Mouse (Mus musculus): Measurements from ENCODE around the gene Lgals3bp. TPM values are rescaled to one million over a fixed set of nuclear protein-coding genes. Genes with fewer than 3 reads are reported as not detected.

Gene Lgals3bp
- polyA plus RNA-seq, 1 experiment from 2014 or later: 120 TPM

GRCm38 (mm10) chr11:118360491-118360890 is 41.4 kb downstream of the Lgals3bp start:
- no peaks in the 10 kb centered on the region for H3K36me3 ChIP-seq (ENCODE audit: control insufficient read depth, insufficient read depth, low read length)
- 62% methylated on average over 7 of the region's 7 CpGs for WGBS
- H3K9ac ChIP-seq (ENCODE audit: low read length): no peak overlapping the region
- peaks cover 44% of the 10 kb centered on the region for H3K4me1 ChIP-seq (replicated peaks; ENCODE audit: control insufficient read depth, insufficient read depth, low read length)
- H3K27ac ChIP-seq (ENCODE audit: low read depth): no peak overlapping the region
- H3K9me3 ChIP-seq (ENCODE audit: control insufficient read depth, low read length): no peaks in the 10 kb centered on the region
- DNase-seq (ENCODE audit: low spot score) (no peak), ATAC-seq (replicated peaks; ENCODE audit: low FRiP score, low TSS enrichment, low read depth) (no peak)
- peak overlapping the region; percentile 8; the same call in 1 of the 2 replicates for H3K4me2 ChIP-seq (ENCODE audit: low read length)
- H3K4me3 ChIP-seq (ENCODE audit: low read depth, low read length): no peak overlapping the region
- H3K27me3 ChIP-seq (replicated peaks; ENCODE audit: control insufficient read depth, insufficient read depth, low read length): no peaks in the 10 kb centered on the region

DNA sequence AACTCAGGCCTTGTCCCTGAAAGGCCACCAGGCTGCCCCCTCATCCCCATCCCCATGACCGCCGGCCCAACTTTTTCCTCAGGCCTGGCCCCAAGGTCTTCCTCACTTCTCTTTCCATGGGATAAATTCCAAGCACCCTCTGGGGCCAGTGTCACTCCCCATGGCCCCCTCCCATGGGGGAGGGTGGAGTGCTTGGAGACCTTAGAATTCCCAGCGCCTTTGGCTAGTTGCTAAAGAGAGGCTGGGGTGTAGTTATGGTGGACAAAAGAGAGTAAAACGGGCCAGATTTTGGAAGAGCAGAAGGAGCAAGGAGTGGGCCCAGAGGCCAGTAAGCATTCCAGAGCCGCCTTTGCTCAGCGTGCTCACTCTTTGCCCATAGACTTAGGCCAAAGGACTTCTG is 46.3 kb downstream of the Lgals3bp start, which contains the start of gene Timp2:
Timp2 (minus strand) TSS at position 101 of the 400 bp plus-strand sequence.
- Histone ChIP-seq H3K27me3 (replicated peaks; ENCODE audit: control insufficient read depth, insufficient read depth, low read length) (no peaks in the 10 kb centered on the region), H3K4me1 (replicated peaks; ENCODE audit: control insufficient read depth, insufficient read depth, low read length) (peaks cover 21% of the 10 kb centered on the region), H3K27ac (ENCODE audit: low read depth) (peak within 1 kb of the TSS; percentile 86), H3K36me3 (ENCODE audit: control insufficient read depth, insufficient read depth, low read length) (0 out of 2 replicates have a peak, but pooled peaks cover 6% of the 10 kb centered on the region), H3K9ac (ENCODE audit: low read length) (peak within 1 kb of the TSS; percentile 90), H3K9me3 (ENCODE audit: control insufficient read depth, low read length) (no peaks in the 10 kb centered on the region), H3K4me2 (ENCODE audit: low read length) (peak within 1 kb of the TSS; percentile 72), H3K4me3 (ENCODE audit: low read depth, low read length) (peak within 1 kb of the TSS; percentile 72)
- no peak for DNase-seq (ENCODE audit: low spot score)
- WGBS: 34% methylated on average over 6 of the region's 6 CpGs
- ATAC-seq (replicated peaks; ENCODE audit: low FRiP score, low TSS enrichment, low read depth): peak; percentile 41; the same call in 1 of the 2 replicates

DNA sequence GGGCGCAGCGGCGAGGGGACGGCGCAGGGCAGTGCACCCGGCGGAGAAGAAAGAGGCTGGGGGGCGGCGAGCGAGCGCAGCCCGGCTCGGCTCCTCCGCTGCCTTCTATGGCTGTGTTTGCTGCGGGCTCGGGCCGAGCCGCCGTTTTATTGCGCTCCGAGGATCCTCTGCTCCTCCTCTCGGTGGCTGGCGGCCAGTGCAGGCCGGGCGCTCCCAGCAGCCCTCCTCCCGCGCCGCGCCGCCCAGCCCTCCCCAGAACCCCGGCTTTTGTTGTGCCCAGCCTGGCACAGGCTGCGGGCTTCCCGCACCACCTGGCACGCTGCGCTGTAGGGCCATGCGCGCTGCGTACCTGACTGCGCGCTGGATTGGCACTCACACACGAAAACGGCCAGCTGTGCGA is 46.7 kb downstream of the Lgals3bp start:
- H3K27me3 ChIP-seq (replicated peaks; ENCODE audit: control insufficient read depth, insufficient read depth, low read length): no peaks in the 10 kb centered on the region
- H3K4me3 ChIP-seq (ENCODE audit: low read depth, low read length): peak overlapping the region; percentile 72
- DNase-seq (ENCODE audit: low spot score) (peak; percentile 89), ATAC-seq (replicated peaks; ENCODE audit: low FRiP score, low TSS enrichment, low read depth) (peak; percentile 90)
- WGBS: under 1% methylated on average over 43 of the region's 43 CpGs
- peak overlapping the region; percentile 72 for H3K4me2 ChIP-seq (ENCODE audit: low read length)
- H3K9ac ChIP-seq (ENCODE audit: low read length): peak overlapping the region; percentile 90
- H3K9me3 ChIP-seq (ENCODE audit: control insufficient read depth, low read length): no peaks in the 10 kb centered on the region
- 0 out of 2 replicates have a peak, but pooled peaks cover 6% of the 10 kb centered on the region for H3K36me3 ChIP-seq (ENCODE audit: control insufficient read depth, insufficient read depth, low read length)
- H3K4me1 ChIP-seq (replicated peaks; ENCODE audit: control insufficient read depth, insufficient read depth, low read length): peaks cover 16% of the 10 kb centered on the region
- H3K27ac ChIP-seq (ENCODE audit: low read depth): peak overlapping the region; percentile 86

DNA sequence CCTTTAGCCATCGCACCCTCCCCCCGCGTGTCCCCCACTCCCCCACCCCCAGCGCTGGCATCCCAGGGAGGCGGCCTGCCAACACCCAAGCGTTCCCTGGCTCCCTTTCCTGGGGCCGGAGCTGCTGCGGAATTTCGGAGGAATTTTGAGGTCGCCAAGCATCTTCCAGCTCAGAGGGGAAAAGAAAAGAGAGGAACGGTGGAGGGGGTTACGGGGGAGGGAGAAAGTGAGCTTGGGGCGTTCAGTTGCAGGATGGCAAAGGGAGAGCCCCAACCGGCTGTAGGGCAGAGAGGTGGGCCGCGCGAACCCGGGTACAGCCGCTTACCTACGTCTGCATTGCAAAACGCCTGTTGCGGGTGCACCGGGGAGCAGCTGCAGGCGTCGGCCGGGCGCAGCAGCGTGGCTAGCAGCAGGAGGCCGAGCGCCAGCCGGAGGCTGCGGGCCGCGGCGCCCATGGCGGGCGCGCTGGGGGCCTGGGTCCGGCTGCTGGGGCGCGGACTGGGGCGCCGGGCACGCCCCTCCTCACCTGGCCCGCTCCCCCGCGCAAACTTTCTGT is 47.2 kb downstream of the Lgals3bp start:
- peak; percentile 26 for ATAC-seq (replicated peaks; ENCODE audit: low FRiP score, low TSS enrichment, low read depth)
- peak overlapping the region; percentile 72 for H3K4me3 ChIP-seq (ENCODE audit: low read depth, low read length)

DNA sequence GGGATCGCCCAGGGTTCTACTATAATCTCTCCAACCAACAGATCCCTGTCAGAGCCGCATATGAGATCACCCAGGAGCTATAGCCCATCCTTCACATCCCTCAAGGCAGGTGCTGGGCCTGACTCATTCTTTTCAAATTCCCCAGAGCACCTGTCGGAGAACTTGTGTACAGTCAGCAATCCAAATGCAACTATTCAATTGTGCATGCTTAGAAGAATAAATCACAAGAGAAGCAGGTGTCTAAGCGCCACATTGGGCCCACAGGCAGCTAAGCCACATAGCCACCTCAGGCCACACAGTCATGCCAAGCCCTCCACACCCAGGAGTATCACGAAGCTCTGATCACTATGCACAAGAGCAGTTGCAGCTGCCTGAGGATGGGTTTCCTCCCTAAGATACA is 52.4 kb downstream of the Lgals3bp start:
- Histone ChIP-seq H3K9ac (ENCODE audit: low read length) (no peak overlapping the region), H3K9me3 (ENCODE audit: control insufficient read depth, low read length) (no peaks in the 10 kb centered on the region), H3K4me1 (replicated peaks; ENCODE audit: control insufficient read depth, insufficient read depth, low read length) (peaks cover 38% of the 10 kb centered on the region), H3K27me3 (replicated peaks; ENCODE audit: control insufficient read depth, insufficient read depth, low read length) (no peaks in the 10 kb centered on the region), H3K4me2 (ENCODE audit: low read length) (no peak overlapping the region), H3K36me3 (ENCODE audit: control insufficient read depth, insufficient read depth, low read length) (0 out of 2 replicates have a peak, but pooled peaks cover 6% of the 10 kb centered on the region), H3K27ac (ENCODE audit: low read depth) (peak overlapping the region; percentile 55; the same call in 1 of the 2 replicates), H3K4me3 (ENCODE audit: low read depth, low read length) (no peak overlapping the region)
- ATAC-seq (replicated peaks; ENCODE audit: low FRiP score, low TSS enrichment, low read depth) (no peak), DNase-seq (ENCODE audit: low spot score) (no peak)
- 85% methylated on average over 5 of the region's 5 CpGs for WGBS

More for the DNA sequence above, 47.2 kb downstream of the Lgals3bp start:
- peaks cover 16% of the 10 kb centered on the region for H3K4me1 ChIP-seq (replicated peaks; ENCODE audit: control insufficient read depth, insufficient read depth, low read length)
- no peaks in the 10 kb centered on the region for H3K9me3 ChIP-seq (ENCODE audit: control insufficient read depth, low read length)
- peak; percentile 77 for DNase-seq (ENCODE audit: low spot score)
- WGBS: 1% methylated on average over 38 of the region's 47 CpGs
- no peaks in the 10 kb centered on the region for H3K27me3 ChIP-seq (replicated peaks; ENCODE audit: control insufficient read depth, insufficient read depth, low read length)
- peak overlapping the region; percentile 72 for H3K4me2 ChIP-seq (ENCODE audit: low read length)
- H3K36me3 ChIP-seq (ENCODE audit: control insufficient read depth, insufficient read depth, low read length): 0 out of 2 replicates have a peak, but pooled peaks cover 6% of the 10 kb centered on the region
- H3K27ac ChIP-seq (ENCODE audit: low read depth): peak overlapping the region; percentile 86
- H3K9ac ChIP-seq (ENCODE audit: low read length): peak overlapping the region; percentile 90

- DNase-seq (ENCODE audit: low spot score) (no peak), ATAC-seq (replicated peaks; ENCODE audit: low FRiP score, low TSS enrichment, low read depth) (no peak)
- WGBS: 33% methylated on average over 5 of the region's 5 CpGs
- H3K4me3 ChIP-seq (ENCODE audit: low read depth, low read length): no peak overlapping the region
- H3K9me3 ChIP-seq (ENCODE audit: control insufficient read depth, low read length): no peaks in the 10 kb centered on the region
- no peak overlapping the region for H3K4me2 ChIP-seq (ENCODE audit: low read length)
- H3K36me3 ChIP-seq (ENCODE audit: control insufficient read depth, insufficient read depth, low read length): 0 out of 2 replicates have a peak, but pooled peaks cover 6% of the 10 kb centered on the region
- H3K27ac ChIP-seq (ENCODE audit: low read depth): peak overlapping the region; percentile 55; the same call in 1 of the 2 replicates
- peaks cover 35% of the 10 kb centered on the region for H3K4me1 ChIP-seq (replicated peaks; ENCODE audit: control insufficient read depth, insufficient read depth, low read length)
- no peak overlapping the region for H3K9ac ChIP-seq (ENCODE audit: low read length)
- H3K27me3 ChIP-seq (replicated peaks; ENCODE audit: control insufficient read depth, insufficient read depth, low read length): no peaks in the 10 kb centered on the region
Observed at GRCm38 (mm10) chr11:118348877-118349276, 53.0 kb downstream of the Lgals3bp start.

DNA sequence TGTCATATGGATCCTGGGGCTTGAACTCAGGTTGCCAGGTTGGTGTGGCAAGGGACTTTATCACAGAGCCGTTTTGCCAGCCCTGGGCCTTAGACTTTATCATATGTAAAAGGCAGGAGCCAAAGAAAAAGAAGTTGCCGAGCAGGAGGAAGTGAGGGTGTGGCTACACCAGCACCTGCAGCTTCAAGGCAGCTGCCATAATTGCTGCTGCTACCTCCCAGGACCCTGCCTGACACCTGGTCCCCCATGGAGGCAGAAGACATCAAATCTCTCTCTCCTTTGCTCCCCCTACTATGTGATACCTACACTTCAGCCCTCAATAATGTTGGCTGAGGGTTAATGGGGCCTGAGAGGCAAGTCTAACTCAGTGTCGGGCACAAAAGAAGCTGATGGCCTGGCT is 53.5 kb downstream of the Lgals3bp start:
- Histone ChIP-seq H3K4me3 (ENCODE audit: low read depth, low read length) (no peak overlapping the region), H3K4me1 (replicated peaks; ENCODE audit: control insufficient read depth, insufficient read depth, low read length) (peaks cover 30% of the 10 kb centered on the region), H3K36me3 (ENCODE audit: control insufficient read depth, insufficient read depth, low read length) (0 out of 2 replicates have a peak, but pooled peaks cover 6% of the 10 kb centered on the region), H3K9me3 (ENCODE audit: control insufficient read depth, low read length) (no peaks in the 10 kb centered on the region), H3K27ac (ENCODE audit: low read depth) (no peak overlapping the region), H3K9ac (ENCODE audit: low read length) (no peak overlapping the region), H3K4me2 (ENCODE audit: low read length) (no peak overlapping the region), H3K27me3 (replicated peaks; ENCODE audit: control insufficient read depth, insufficient read depth, low read length) (no peaks in the 10 kb centered on the region)
- DNase-seq (ENCODE audit: low spot score): no peak
- WGBS: 43% methylated on average over 3 of the region's 3 CpGs
- ATAC-seq (replicated peaks; ENCODE audit: low FRiP score, low TSS enrichment, low read depth): no peak

GRCm38 (mm10) chr11:118347911-118348310 is 54.0 kb downstream of the Lgals3bp start:
- peaks cover 32% of the 10 kb centered on the region for H3K4me1 ChIP-seq (replicated peaks; ENCODE audit: control insufficient read depth, insufficient read depth, low read length)
- H3K9me3 ChIP-seq (ENCODE audit: control insufficient read depth, low read length): no peaks in the 10 kb centered on the region
- H3K4me3 ChIP-seq (ENCODE audit: low read depth, low read length): no peak overlapping the region
- no peak overlapping the region for H3K27ac ChIP-seq (ENCODE audit: low read depth)
- WGBS: 90% methylated on average over 12 of the region's 12 CpGs
- H3K9ac ChIP-seq (ENCODE audit: low read length): no peak overlapping the region
- no peak for ATAC-seq (replicated peaks; ENCODE audit: low FRiP score, low TSS enrichment, low read depth)
- DNase-seq (ENCODE audit: low spot score): no peak
- no peak overlapping the region for H3K4me2 ChIP-seq (ENCODE audit: low read length)
- no peaks in the 10 kb centered on the region for H3K27me3 ChIP-seq (replicated peaks; ENCODE audit: control insufficient read depth, insufficient read depth, low read length)
- H3K36me3 ChIP-seq (ENCODE audit: control insufficient read depth, insufficient read depth, low read length): 0 out of 2 replicates have a peak, but pooled peaks cover 6% of the 10 kb centered on the region

DNA sequence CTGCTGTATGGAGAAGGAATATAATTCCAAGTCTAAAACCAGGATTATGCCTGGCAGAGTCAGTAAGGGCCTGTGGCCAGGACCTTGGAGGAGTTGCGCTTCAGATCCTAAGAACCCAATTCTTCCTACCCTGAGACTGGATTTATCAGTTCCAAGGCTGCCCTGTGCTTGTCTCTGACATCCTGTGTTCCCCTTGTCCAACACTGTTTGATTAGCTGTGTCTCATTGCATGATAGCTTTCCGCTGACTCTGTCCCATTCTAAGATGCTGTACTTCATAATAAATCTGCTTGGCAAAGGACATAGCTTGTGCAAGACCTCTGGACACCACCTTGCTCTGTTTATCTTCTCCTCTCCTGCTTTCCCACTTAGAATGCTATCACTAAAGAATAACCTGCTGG is 54.5 kb downstream of the Lgals3bp start:
- H3K36me3 ChIP-seq (ENCODE audit: control insufficient read depth, insufficient read depth, low read length): 0 out of 2 replicates have a peak, but pooled peaks cover 6% of the 10 kb centered on the region
- no peaks in the 10 kb centered on the region for H3K9me3 ChIP-seq (ENCODE audit: control insufficient read depth, low read length)

More for the DNA sequence above, 54.5 kb downstream of the Lgals3bp start:
- Histone ChIP-seq H3K27ac (ENCODE audit: low read depth) (no peak overlapping the region), H3K4me2 (ENCODE audit: low read length) (no peak overlapping the region), H3K4me1 (replicated peaks; ENCODE audit: control insufficient read depth, insufficient read depth, low read length) (peaks cover 37% of the 10 kb centered on the region), H3K27me3 (replicated peaks; ENCODE audit: control insufficient read depth, insufficient read depth, low read length) (no peaks in the 10 kb centered on the region), H3K9ac (ENCODE audit: low read length) (no peak overlapping the region), H3K4me3 (ENCODE audit: low read depth, low read length) (no peak overlapping the region)
- 82% methylated on average over 2 of the region's 2 CpGs for WGBS
- DNase-seq (ENCODE audit: low spot score) (no peak), ATAC-seq (replicated peaks; ENCODE audit: low FRiP score, low TSS enrichment, low read depth) (no peak)

Measured in intestine, embryonic 14.5 days (tissue).